Mouse (Mus musculus) hindbrain, embryonic 12.5 days (tissue): ENCODE measurements around the gene Rap1gap. TPM values are rescaled to one million over a fixed set of nuclear protein-coding genes. Genes with fewer than 3 reads are reported as not detected.
A peak's percentile ranks its signal among the peaks of the same experiment; 100 is the strongest.

Experiments
- ATAC-seq: fragments of 200-750 bp; cut with Nextera tagmentation; 2 replicates; pipeline ENCODE4 v1.8.0; 2017; ENCODE audit warnings: moderate TSS enrichment; ENCODE audit not compliant: low FRiP score
- H3K27ac ChIP-seq: fragments of 300-500 bp; sonication (generic); 2 replicates; pipeline ENCODE4 v1.5.1; 2016; ENCODE audit warnings: mild to moderate bottlenecking
- H3K27me3 ChIP-seq: fragments of 300-500 bp; sonication (generic); 2 replicates; pipeline ENCODE4 v1.6.1; 2016; ENCODE audit warnings: mild to moderate bottlenecking
- H3K36me3 ChIP-seq: fragments of 300-500 bp; sonication (generic); 2 replicates; pipeline ENCODE4 v1.6.1; 2016; ENCODE audit warnings: mild to moderate bottlenecking
- H3K4me1 ChIP-seq: fragments of 300-500 bp; sonication (generic); 2 replicates; pipeline ENCODE4 v1.6.1; 2016
- H3K4me2 ChIP-seq: fragments of 300-500 bp; sonication (generic); replicated peaks from 2 replicates; pipeline ENCODE4 v1.6.1; 2016; ENCODE audit warnings: mild to moderate bottlenecking
- H3K4me3 ChIP-seq: fragments of 300-500 bp; sonication (generic); 2 replicates; pipeline ENCODE4 v1.5.1; 2016; ENCODE audit warnings: mild to moderate bottlenecking
- H3K9ac ChIP-seq: fragments of 300-500 bp; sonication (generic); 2 replicates; pipeline ENCODE4 v1.6.1; 2016; ENCODE audit warnings: mild to moderate bottlenecking, moderate library complexity
- H3K9me3 ChIP-seq: fragments of 300-500 bp; sonication (generic); replicated peaks from 2 replicates; pipeline ENCODE4 v1.6.1; 2016; ENCODE audit warnings: mild to moderate bottlenecking
- WGBS: fragments of 180-500 bp; shearing (Covaris S2); methylation state at CpG from one replicate; pipeline ENCODE4 v1.1.7; 2016; 5-methylcytosine and 5-hydroxymethylcytosine counted together
- polyA plus RNA-seq: library from polyadenylated mRNA; unstranded; fragments of >200 nt; fragmentation: Nextera tagmentation; extraction: Ambion mirVana; gene quantifications from 2 replicates; pipeline ENCODE4 v1.2.1, GENCODE M21; 2016

The Rap1gap gene
- polyA plus RNA-seq, 1 experiment from 2014 or later: 19.8 TPM

GRCm38 (mm10) chr4:137763920-137764495, 99.5 kb downstream of the Rap1gap start:
- Histone ChIP-seq H3K9ac (no peak overlapping the region), H3K36me3 (no peaks in the 10 kb centered on the region), H3K4me2 (no peak overlapping the region), H3K4me3 (no peak overlapping the region), H3K27me3 (no peaks in the 10 kb centered on the region), H3K4me1 (peaks cover 22% of the 10 kb centered on the region), H3K9me3 (no peaks in the 10 kb centered on the region), H3K27ac (no peak overlapping the region)
- 73% methylated on average over 8 of the region's 8 CpGs for WGBS
- ATAC-seq: no peak

- ATAC-seq: no peak
- Histone ChIP-seq H3K9me3 (no peaks in the 10 kb centered on the region), H3K4me3 (no peak overlapping the region), H3K9ac (no peak overlapping the region), H3K4me1 (peaks cover 24% of the 10 kb centered on the region), H3K27me3 (no peaks in the 10 kb centered on the region), H3K4me2 (no peak overlapping the region), H3K27ac (peak overlapping the region; percentile 88), H3K36me3 (no peaks in the 10 kb centered on the region)
- 63% methylated on average over 3 of the region's 3 CpGs for WGBS
Observed at GRCm38 (mm10) chr4:137764621-137765020, 100.1 kb downstream of the Rap1gap start.

DNA sequence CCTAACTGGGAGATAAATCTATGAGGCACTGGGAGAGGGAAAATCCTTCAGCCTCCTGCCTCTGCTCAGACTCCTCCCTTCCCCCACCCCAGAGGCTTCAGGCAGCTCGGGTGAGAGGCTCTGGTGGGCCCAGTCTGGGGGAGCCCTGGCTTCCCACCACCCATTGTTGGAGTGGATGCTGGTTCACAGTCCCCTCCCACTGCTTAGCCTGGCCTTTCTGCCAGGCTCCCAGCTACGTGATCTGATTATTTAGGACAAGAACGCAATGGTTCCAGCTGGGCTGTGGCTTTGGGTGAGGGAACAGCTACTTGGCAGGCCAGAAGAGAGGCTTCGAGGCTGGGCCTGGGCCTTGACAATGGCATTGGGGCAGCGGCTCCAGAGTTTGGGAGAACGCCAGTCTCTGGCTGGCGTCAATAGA, 101.0 kb downstream of the Rap1gap start:
- peak; percentile 94 for ATAC-seq
- WGBS: 25% methylated on average over 7 of the region's 7 CpGs
- Histone ChIP-seq H3K4me1 (peaks cover 24% of the 10 kb centered on the region), H3K4me2 (no peak overlapping the region), H3K9me3 (no peaks in the 10 kb centered on the region), H3K27me3 (no peaks in the 10 kb centered on the region), H3K27ac (peak overlapping the region; percentile 88), H3K4me3 (no peak overlapping the region), H3K36me3 (no peaks in the 10 kb centered on the region), H3K9ac (peak overlapping the region; percentile 29; the same call in 1 of the 2 replicates)

GRCm38 (mm10) chr4:137766365-137766764, 101.8 kb downstream of the Rap1gap start:
- Histone ChIP-seq H3K27ac (no peak overlapping the region), H3K4me2 (no peak overlapping the region), H3K36me3 (no peaks in the 10 kb centered on the region), H3K9ac (no peak overlapping the region), H3K27me3 (no peaks in the 10 kb centered on the region), H3K9me3 (no peaks in the 10 kb centered on the region), H3K4me1 (peaks cover 27% of the 10 kb centered on the region), H3K4me3 (no peak overlapping the region)
- ATAC-seq: no peak
- 35% methylated on average over 5 of the region's 5 CpGs for whole genome bisulfite sequencing

DNA sequence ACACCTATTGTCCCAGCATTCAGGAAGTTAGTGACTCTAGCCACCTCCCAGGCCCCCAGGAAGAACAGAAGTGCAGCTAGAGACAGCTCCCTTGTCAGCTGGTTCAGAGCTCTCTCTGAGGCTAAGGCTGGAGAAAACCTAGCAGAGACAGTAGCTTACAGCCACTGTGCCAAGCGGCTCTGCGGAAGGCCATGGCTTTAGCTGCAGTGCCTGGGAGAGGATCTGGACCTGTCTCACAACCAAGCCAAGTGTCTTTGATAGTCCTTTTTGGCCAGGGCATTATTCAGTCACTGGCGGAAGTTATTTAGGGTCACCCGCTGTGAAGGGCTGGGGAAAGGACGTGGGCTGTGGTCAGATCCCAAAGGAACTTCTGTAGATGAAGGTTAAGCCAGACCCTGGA, 103.9 kb downstream of the Rap1gap start:
- no peak overlapping the region for H3K4me3 ChIP-seq
- no peak for ATAC-seq
- no peak overlapping the region for H3K9ac ChIP-seq
- H3K4me2 ChIP-seq: no peak overlapping the region
- no peaks in the 10 kb centered on the region for H3K27me3 ChIP-seq
- H3K9me3 ChIP-seq: no peaks in the 10 kb centered on the region
- no peak overlapping the region for H3K27ac ChIP-seq
- no peaks in the 10 kb centered on the region for H3K36me3 ChIP-seq
- H3K4me1 ChIP-seq: peaks cover 29% of the 10 kb centered on the region
- 75% methylated on average over 5 of the region's 5 CpGs for WGBS

GRCm38 (mm10) chr4:137768831-137769230, 104.3 kb downstream of the Rap1gap start:
- Histone ChIP-seq H3K4me2 (no peak overlapping the region), H3K27ac (no peak overlapping the region), H3K27me3 (no peaks in the 10 kb centered on the region), H3K9ac (no peak overlapping the region), H3K9me3 (no peaks in the 10 kb centered on the region), H3K4me3 (no peak overlapping the region), H3K4me1 (peaks cover 34% of the 10 kb centered on the region), H3K36me3 (no peaks in the 10 kb centered on the region)
- ATAC-seq: no peak
- 84% methylated on average over 6 of the region's 6 CpGs for WGBS

DNA sequence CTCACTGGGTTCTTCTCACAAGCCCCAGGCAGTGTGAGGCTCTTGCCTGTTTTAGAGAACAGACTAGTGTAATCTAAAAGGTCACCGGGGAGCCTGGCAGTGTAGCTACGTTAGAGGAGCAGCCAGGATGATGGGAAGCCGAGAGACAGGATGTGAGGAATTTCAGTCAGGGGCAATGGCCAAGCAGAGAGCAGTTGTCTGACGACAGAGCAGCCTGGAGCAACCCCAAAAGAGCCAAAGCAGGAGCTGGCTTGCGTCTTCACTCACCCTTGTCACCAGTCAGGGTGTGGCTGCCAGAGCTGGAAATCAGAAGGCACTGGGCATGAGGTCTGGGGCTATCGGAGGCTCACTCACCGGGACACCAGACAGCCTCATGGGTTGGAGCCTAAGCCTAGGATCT, 105.1 kb downstream of the Rap1gap start:
- H3K27me3 ChIP-seq: no peaks in the 10 kb centered on the region
- no peak overlapping the region for H3K27ac ChIP-seq
- no peak overlapping the region for H3K4me3 ChIP-seq
- H3K9me3 ChIP-seq: no peaks in the 10 kb centered on the region
- peaks cover 32% of the 10 kb centered on the region for H3K4me1 ChIP-seq
- WGBS: 60% methylated on average over 7 of the region's 7 CpGs
- ATAC-seq: no peak
- no peaks in the 10 kb centered on the region for H3K36me3 ChIP-seq
- H3K4me2 ChIP-seq: no peak overlapping the region
- no peak overlapping the region for H3K9ac ChIP-seq

DNA sequence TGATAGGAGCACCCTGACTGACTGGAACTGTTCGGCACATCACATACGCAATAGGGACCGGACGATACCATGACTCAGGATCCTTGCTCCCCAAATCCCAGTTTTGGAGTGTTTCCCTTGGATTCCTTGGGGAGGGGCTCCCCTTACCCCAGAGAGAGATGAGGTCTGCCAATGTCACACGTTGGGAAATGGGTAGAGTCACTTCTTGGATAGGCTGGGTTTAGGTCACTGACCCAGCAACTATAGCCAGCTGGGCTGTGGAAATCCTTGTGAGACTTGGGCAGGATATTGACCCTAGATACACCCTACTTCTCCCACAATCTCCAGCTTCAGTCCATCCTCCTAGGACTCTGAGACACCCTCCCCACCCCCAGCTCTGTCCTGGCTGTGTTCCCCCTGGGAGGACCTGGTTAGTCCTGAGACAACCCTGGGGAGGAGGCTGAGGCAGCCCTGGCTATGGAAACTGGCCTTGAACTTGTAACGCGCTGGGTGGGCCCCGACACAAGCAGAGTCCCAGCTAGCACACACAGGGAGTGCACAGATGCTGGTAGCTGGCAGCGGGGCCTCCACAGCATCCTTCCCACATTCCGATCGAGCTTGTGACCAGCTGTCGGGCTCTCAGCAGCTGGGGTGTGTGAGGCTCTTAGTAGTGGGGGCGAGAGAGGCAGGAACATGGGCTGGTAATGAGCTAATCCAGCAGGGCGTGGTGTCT, 106.5 kb downstream of the Rap1gap start:
- H3K9me3 ChIP-seq: no peaks in the 10 kb centered on the region
- H3K4me2 ChIP-seq: no peak overlapping the region
- no peak overlapping the region for H3K4me3 ChIP-seq
- ATAC-seq: no peak
- 75% methylated on average over 14 of the region's 14 CpGs for WGBS
- no peaks in the 10 kb centered on the region for H3K36me3 ChIP-seq
- H3K4me1 ChIP-seq: peaks cover 19% of the 10 kb centered on the region
- H3K27ac ChIP-seq: no peak overlapping the region
- H3K27me3 ChIP-seq: no peaks in the 10 kb centered on the region
- no peak overlapping the region for H3K9ac ChIP-seq

DNA sequence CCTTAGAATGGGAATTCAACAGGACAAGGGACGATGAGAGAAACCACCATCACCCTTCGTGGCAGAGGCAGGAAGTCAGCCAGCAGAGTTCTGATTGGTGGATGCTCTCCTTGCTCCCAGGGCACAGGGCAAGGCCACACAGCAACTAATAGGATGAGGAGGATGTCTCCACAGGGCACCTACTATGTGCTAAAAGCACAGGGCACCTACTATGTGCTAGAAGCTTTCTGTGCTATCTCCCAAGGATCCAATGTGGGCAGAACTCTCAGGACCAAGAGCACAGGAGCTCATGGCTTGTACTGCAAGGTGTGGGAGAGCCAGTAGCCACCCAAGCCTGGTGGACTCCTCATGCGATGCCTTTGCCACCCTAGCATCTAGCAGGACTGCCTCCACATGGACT, 107.2 kb downstream of the Rap1gap start:
- Histone ChIP-seq H3K36me3 (no peaks in the 10 kb centered on the region), H3K27me3 (no peaks in the 10 kb centered on the region), H3K4me1 (peaks cover 15% of the 10 kb centered on the region), H3K9me3 (no peaks in the 10 kb centered on the region), H3K9ac (no peak overlapping the region), H3K27ac (no peak overlapping the region), H3K4me3 (no peak overlapping the region), H3K4me2 (no peak overlapping the region)
- 77% methylated on average over 3 of the region's 3 CpGs for WGBS
- ATAC-seq: no peak

DNA sequence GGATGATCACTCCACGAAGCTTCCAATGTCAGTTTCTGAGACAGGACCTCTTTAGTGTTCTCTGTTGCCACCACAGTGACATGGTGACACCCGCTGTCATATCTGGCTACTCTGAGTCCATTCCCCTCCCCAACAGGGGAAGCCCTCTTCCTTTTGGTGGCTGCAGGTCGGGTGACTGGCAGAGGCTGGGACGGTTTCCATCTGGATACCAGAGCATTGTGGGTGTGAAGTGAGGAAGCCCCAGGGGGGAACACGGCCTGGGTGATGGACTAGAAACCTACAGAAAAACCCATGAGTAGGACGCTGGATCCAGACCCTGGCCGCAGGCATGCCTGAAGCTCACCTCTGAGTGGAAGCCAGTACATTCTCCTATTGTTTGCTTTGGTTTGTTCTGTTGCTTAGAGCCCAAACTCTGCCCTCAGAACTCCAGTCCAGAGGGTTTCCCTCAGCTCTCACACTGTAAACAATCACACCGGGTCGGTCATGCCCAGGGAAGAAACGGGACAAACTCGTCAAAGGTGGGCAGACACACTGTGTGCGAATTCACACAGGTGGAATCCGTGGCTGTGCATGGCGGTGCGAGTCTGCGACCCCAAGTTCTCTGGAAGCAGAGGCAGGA, 108.0 kb downstream of the Rap1gap start:
- H3K9me3 ChIP-seq: no peaks in the 10 kb centered on the region
- ATAC-seq: no peak
- H3K4me3 ChIP-seq: no peak overlapping the region
- H3K27me3 ChIP-seq: no peaks in the 10 kb centered on the region
- H3K4me1 ChIP-seq: peaks cover 15% of the 10 kb centered on the region
- WGBS: 84% methylated on average over 16 of the region's 16 CpGs
- H3K27ac ChIP-seq: no peak overlapping the region
- no peak overlapping the region for H3K9ac ChIP-seq
- no peak overlapping the region for H3K4me2 ChIP-seq
- H3K36me3 ChIP-seq: no peaks in the 10 kb centered on the region

GRCm38 (mm10) chr4:137773369-137773899, 108.9 kb downstream of the Rap1gap start:
- H3K9ac ChIP-seq: no peak overlapping the region
- H3K27me3 ChIP-seq: no peaks in the 10 kb centered on the region
- no peaks in the 10 kb centered on the region for H3K36me3 ChIP-seq
- H3K4me3 ChIP-seq: no peak overlapping the region
- no peak for ATAC-seq
- 0 out of 2 replicates have a peak overlapping the region, but pooled peaks have one; percentile 25 for H3K27ac ChIP-seq
- 10% methylated on average over 2 of the region's 2 CpGs for WGBS
- no peak overlapping the region for H3K4me2 ChIP-seq
- peaks cover 15% of the 10 kb centered on the region for H3K4me1 ChIP-seq
- no peaks in the 10 kb centered on the region for H3K9me3 ChIP-seq

DNA sequence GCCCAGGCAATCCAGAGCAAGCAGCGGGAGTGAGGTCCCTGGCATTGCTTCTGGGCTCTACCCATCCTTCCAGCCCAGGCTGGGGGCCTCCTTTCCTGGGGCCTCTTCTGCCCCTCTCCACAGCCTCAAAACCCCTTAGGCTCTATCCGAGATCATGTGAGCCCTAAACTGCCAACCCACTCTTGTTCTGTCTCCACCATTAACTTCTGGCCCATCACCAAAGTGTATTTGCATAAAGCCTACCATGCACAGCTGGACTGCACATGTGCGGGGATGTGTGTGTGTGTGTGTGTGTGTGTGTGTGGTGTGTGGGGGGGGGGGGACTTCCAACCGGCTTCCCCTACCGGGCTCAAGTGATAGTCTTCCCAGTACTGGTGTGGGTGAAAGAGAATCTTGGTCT, 109.5 kb downstream of the Rap1gap start:
- Histone ChIP-seq H3K9ac (no peak overlapping the region), H3K4me3 (no peak overlapping the region), H3K4me1 (peaks cover 15% of the 10 kb centered on the region), H3K4me2 (no peak overlapping the region), H3K27ac (0 out of 2 replicates have a peak overlapping the region, but pooled peaks have one; percentile 25), H3K9me3 (no peaks in the 10 kb centered on the region), H3K36me3 (no peaks in the 10 kb centered on the region), H3K27me3 (no peaks in the 10 kb centered on the region)
- WGBS: 57% methylated on average over 5 of the region's 5 CpGs
- ATAC-seq: no peak
